Mouse (Mus musculus): Measurements from ENCODE around the gene Zdhhc22.

DNA sequence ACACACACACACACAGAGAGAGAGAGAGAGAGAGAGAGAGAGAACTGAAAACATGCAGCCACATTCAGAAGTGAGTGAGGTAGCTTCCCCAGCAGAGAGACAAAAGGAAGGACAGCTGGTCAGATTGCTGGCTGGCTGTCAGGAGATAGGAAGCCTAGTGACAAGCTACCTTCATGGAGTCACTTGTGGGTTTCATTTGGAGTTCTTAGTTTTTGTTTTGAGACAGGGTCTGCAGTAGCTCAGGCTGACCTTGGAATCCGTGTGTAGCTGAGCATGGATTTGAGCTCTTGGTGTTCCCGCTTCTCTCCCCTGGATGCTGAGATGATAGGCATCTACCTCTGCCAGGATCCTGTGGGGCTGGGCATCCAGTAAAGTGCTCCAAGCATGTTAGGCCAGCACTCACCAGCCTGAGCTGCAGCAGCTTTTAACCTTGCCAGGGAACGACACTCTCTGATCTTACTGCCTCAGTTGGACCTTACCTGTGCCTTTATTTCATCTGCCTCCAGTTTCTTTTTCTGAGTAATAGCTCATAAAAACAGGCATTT, 29.4 kb downstream of the Zdhhc22 start:
- TF ChIP-seq REST (IDR thresholded peaks at IDR 0.05; ENCODE audit: insufficient read depth, insufficient read length) (no peak), MYOD1 (IDR thresholded peaks at IDR 0.05; ENCODE audit: control insufficient read depth in 1 of 3, insufficient read length in 2 of 3, low read depth in 2 of 3) (no peak), POLR2A (IDR thresholded peaks at IDR 0.05; ENCODE audit: insufficient read length, low read depth) (no peak), POLR2AphosphoS2 (IDR thresholded peaks at IDR 0.05; ENCODE audit: insufficient read length, low read depth) (no peak), TCF3 (IDR thresholded peaks at IDR 0.05; ENCODE audit: insufficient read length, low read depth) (no peak)
